Mouse (Mus musculus) ES-Bruce4 (cell line): ENCODE results near the gene Teddm1a. TPM values are rescaled to one million over a fixed set of nuclear protein-coding genes. Genes with fewer than 3 reads are reported as not detected.
A peak's percentile ranks its signal among the peaks of the same experiment; 100 is the strongest.

Experiments
- H3K27ac ChIP-seq: 2 replicates; pipeline ENCODE4 v1.5.1; 2012; ENCODE audit warnings: low read length, inconsistent platforms; ENCODE audit not compliant: insufficient read depth
- H3K27me3 ChIP-seq: 2 replicates; pipeline ENCODE4 v1.6.1; 2012; ENCODE audit warnings: mild to moderate bottlenecking, low read length, inconsistent platforms; ENCODE audit not compliant: control insufficient read depth, poor library complexity, insufficient read depth, severe bottlenecking
- H3K36me3 ChIP-seq: 2 replicates; pipeline ENCODE4 v1.6.1; 2012; ENCODE audit warnings: inconsistent platforms, mild to moderate bottlenecking, low read length, moderate library complexity; ENCODE audit not compliant: control insufficient read depth, poor library complexity, insufficient read depth, severe bottlenecking
- H3K4me1 ChIP-seq: one replicate; pipeline ENCODE4 v1.8.1; 2011; ENCODE audit warnings: low read length; ENCODE audit not compliant: control insufficient read depth, insufficient read depth
- H3K4me3 ChIP-seq: 2 replicates; pipeline ENCODE4 v1.5.1; 2011; ENCODE audit warnings: low read depth, mild to moderate bottlenecking, low read length
- H3K9ac ChIP-seq: 2 replicates; pipeline ENCODE4 v1.6.1; 2012; ENCODE audit warnings: low read depth, mild to moderate bottlenecking, inconsistent platforms; ENCODE audit not compliant: poor library complexity, severe bottlenecking
- H3K9me3 ChIP-seq: replicated peaks from 2 replicates; pipeline ENCODE4 v1.6.1; 2012; ENCODE audit warnings: mild to moderate bottlenecking, low read length, inconsistent platforms; ENCODE audit not compliant: control insufficient read depth, poor library complexity, insufficient read depth, severe bottlenecking
- CTCF ChIP-seq: IDR thresholded peaks from one replicate; pipeline ENCODE4 v1.8.1; 2011; ENCODE audit warnings: low read depth, low read length
- EP300 ChIP-seq: IDR thresholded peaks from 2 replicates; pipeline ENCODE4 v1.6.1; 2011; ENCODE audit warnings: low read depth, low read length; ENCODE audit not compliant: insufficient read depth
- POLR2A ChIP-seq: IDR thresholded peaks from one replicate; pipeline ENCODE4 v1.8.1; 2011; ENCODE audit warnings: low read length; ENCODE audit not compliant: insufficient read depth
- polyA plus RNA-seq: library from polyadenylated mRNA; stranded (reverse); fragments of >200 nt; gene quantifications from 2 replicates; pipeline ENCODE4 v1.2.4, GENCODE M21; 2011; ENCODE audit warnings: low read depth; ENCODE audit not compliant: missing spikeins, insufficient read depth, insufficient read length

Gene Teddm1a
- polyA plus RNA-seq, 1 experiment: not detected

- Histone ChIP-seq H3K9me3 (no peaks in the 10 kb centered on the region), H3K4me1 (peaks cover 2% of the 10 kb centered on the region), H3K4me3 (peak overlapping the region; percentile 82), H3K9ac (peak overlapping the region; percentile 43), H3K36me3 (peaks cover 27% of the 10 kb centered on the region), H3K27me3 (no peaks in the 10 kb centered on the region), H3K27ac (no peak overlapping the region)
- no peak for TF ChIP-seq CTCF
- TF ChIP-seq EP300: no peak
- TF ChIP-seq POLR2A: no peak
Measured at GRCm38 (mm10) chr1:153900860-153901730, 9.6 kb downstream of the Teddm1a start.

DNA sequence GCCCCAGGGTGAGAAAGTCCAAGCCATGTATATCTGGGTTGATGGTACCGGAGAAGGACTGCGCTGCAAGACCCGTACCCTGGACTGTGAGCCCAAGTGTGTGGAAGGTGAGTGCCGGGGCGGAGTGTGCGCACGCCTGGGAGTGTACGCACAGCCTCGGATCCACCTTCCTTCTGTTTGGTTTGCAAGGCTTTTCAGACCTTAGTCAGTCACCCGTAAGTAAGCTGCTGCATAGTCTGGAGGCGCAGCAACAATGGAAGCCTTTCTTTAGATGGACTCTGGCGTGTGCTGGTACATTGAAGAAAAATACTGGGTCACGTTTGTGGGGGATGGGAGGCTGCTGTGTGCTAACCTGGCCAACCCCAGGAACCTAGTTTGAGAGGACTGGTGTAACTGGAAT lies 11.5 kb downstream of the Teddm1a start:
- Histone ChIP-seq H3K27me3 (no peaks in the 10 kb centered on the region), H3K4me3 (no peak overlapping the region), H3K9ac (no peak overlapping the region), H3K4me1 (peaks cover 2% of the 10 kb centered on the region), H3K27ac (no peak overlapping the region), H3K36me3 (peaks cover 46% of the 10 kb centered on the region), H3K9me3 (peaks cover 2% of the 10 kb centered on the region)
- TF ChIP-seq POLR2A: no peak
- TF ChIP-seq EP300: no peak
- TF ChIP-seq CTCF: no peak

- Histone ChIP-seq H3K9ac (no peak overlapping the region), H3K9me3 (peaks cover 2% of the 10 kb centered on the region), H3K27ac (no peak overlapping the region), H3K4me1 (peaks cover 2% of the 10 kb centered on the region), H3K27me3 (no peaks in the 10 kb centered on the region), H3K36me3 (peaks cover 57% of the 10 kb centered on the region), H3K4me3 (no peak overlapping the region)
- TF ChIP-seq POLR2A: no peak
- TF ChIP-seq CTCF: no peak
- no peak for TF ChIP-seq EP300
Measured at GRCm38 (mm10) chr1:153904236-153904635, 12.7 kb downstream of the Teddm1a start.

GRCm38 (mm10) chr1:153905884-153906283 lies 14.3 kb downstream of the Teddm1a start:
- Histone ChIP-seq H3K4me3 (no peak overlapping the region), H3K36me3 (peaks cover 71% of the 10 kb centered on the region), H3K9ac (no peak overlapping the region), H3K27ac (no peak overlapping the region), H3K27me3 (no peaks in the 10 kb centered on the region), H3K9me3 (peaks cover 2% of the 10 kb centered on the region), H3K4me1 (peaks cover 2% of the 10 kb centered on the region)
- TF ChIP-seq CTCF (no peak), EP300 (no peak), POLR2A (no peak)

DNA sequence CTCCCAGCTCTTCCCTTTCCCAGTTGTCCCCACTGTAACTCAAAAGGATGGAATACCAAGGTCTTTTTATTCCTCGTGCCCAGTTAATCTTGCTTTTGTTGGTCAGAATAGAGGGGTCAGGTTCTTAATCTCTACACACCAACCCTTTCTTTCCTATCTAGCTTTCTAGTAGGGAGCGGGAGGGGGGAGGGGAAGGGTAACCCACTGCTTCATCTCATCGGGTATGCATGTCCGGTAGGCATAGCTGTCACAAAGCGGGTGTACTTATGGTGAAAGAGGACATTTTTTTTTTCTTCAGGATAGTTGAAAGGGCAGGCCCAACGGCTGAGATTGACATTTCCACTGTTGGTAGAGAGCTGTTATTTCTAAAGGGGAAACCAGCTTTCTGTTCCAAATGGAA lies 16.7 kb downstream of the Teddm1a start:
- TF ChIP-seq EP300 (no peak), POLR2A (no peak), CTCF (no peak)
- H3K36me3 ChIP-seq: peaks cover 71% of the 10 kb centered on the region
- no peak overlapping the region for H3K9ac ChIP-seq
- H3K27ac ChIP-seq: no peak overlapping the region
- peaks cover 2% of the 10 kb centered on the region for H3K9me3 ChIP-seq
- H3K4me1 ChIP-seq: no peaks in the 10 kb centered on the region
- no peaks in the 10 kb centered on the region for H3K27me3 ChIP-seq
- no peak overlapping the region for H3K4me3 ChIP-seq

DNA sequence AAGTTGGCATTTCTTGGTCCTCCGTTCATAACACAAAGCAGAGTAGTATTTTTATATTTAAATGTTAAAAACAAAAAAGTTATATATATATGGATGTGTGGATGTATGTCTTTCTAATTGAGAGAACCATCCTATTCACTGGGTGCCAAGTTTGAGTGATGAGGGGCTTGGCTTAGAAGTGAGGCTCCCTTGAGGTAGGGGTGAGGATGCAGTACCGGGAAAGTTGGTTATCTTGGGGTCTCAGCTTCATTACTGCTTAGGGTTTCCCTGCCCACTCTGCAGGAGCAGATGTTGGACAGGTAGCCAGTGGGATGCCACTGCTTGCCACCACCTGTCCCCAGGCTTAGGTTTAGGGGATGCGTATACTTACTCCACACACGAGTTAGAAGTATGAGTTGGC lies 17.2 kb downstream of the Teddm1a start:
- H3K27ac ChIP-seq: no peak overlapping the region
- no peak overlapping the region for H3K9ac ChIP-seq
- H3K9me3 ChIP-seq: peaks cover 2% of the 10 kb centered on the region
- H3K27me3 ChIP-seq: no peaks in the 10 kb centered on the region
- peaks cover 65% of the 10 kb centered on the region for H3K36me3 ChIP-seq
- no peak overlapping the region for H3K4me3 ChIP-seq
- no peaks in the 10 kb centered on the region for H3K4me1 ChIP-seq
- TF ChIP-seq POLR2A (no peak), EP300 (no peak), CTCF (no peak)
